Mouse (Mus musculus) adrenal gland, postnatal 4 days (tissue): ENCODE results near the gene Vmn2r5. TPM values are rescaled to one million over a fixed set of nuclear protein-coding genes. Genes with fewer than 3 reads are reported as not detected.
"Not testable (repeated sequence)": the region's sequence is repeated elsewhere in the genome, so short reads cannot be mapped to it uniquely, and the experiment has no call there.

Experiments
- DNase-seq, 2 experiments: peaks; one replicate each; pipeline ENCODE4 v3.0.0; 2021 to 2022; ENCODE audit warnings: low spot score in 2 of 2, mixed read lengths in 2 of 2
- long read RNA-seq, 2 experiments: library from polyadenylated mRNA; stranded (forward); transcript quantifications; one replicate each; pipeline ENCODE4 v2.0.0; 2021
- total RNA-seq, 2 experiments: library from RNA; stranded (reverse); gene quantifications; 2 replicates each; pipeline ENCODE4 v1.2.3; 2021

Gene Vmn2r5
- total RNA-seq, result not detected
- long read RNA-seq, experiment 1, result 0 reads
- long read RNA-seq, experiment 2, result 0 reads

GRCm38 (mm10) chr3:64509742-64510141 lies at the start of gene Vmn2r5:
Vmn2r5 (minus strand) TSS chr3:64509842.
- DNase-seq, result not testable (repeated sequence)

- not testable (repeated sequence) for DNase-seq
Measured at GRCm38 (mm10) chr3:64523585-64523984, 13.9 kb upstream of the Vmn2r5 start.

Other genes starting within 250 kb of the Vmn2r5 start
- not detected for gene Vmn2r3, start 220.1 kb downstream of the Vmn2r5 start, total RNA-seq
- gene Vmn2r4, start 94.5 kb downstream of the Vmn2r5 start, total RNA-seq, result not detected
- gene Vmn2r6, start 56.0 kb upstream of the Vmn2r5 start, total RNA-seq, result not detected